Mouse (Mus musculus): Measurements from ENCODE around the gene Gm10762. TPM values are rescaled to one million over a fixed set of nuclear protein-coding genes. Genes with fewer than 3 reads are reported as not detected.

Gene Gm10762
- polyA plus RNA-seq, 1 experiment = 3.6 TPM

- H3K27me3 ChIP-seq (ENCODE audit: control insufficient read depth, insufficient read depth, insufficient read length) = no peaks in the 10 kb centered on the region
- no peak for TF ChIP-seq FOSL1 (IDR thresholded peaks at IDR 0.05; ENCODE audit: insufficient read depth, low read length, poor library complexity, severe bottlenecking)
- no peak for TF ChIP-seq MYOG (IDR thresholded peaks at IDR 0.05; ENCODE audit: control insufficient read depth, extremely low read depth, insufficient read length)
- no peak for TF ChIP-seq MAX (IDR thresholded peaks at IDR 0.05)
- TF ChIP-seq MYOD1 (IDR thresholded peaks at IDR 0.05; ENCODE audit: control insufficient read depth, insufficient read length, low read depth) = no peak
- TF ChIP-seq CEBPB (IDR thresholded peaks at IDR 0.05; ENCODE audit: low read depth) = no peak
- no peak for TF ChIP-seq USF1 (IDR thresholded peaks at IDR 0.05; ENCODE audit: low read depth)
- no peak for TF ChIP-seq CTCF (IDR thresholded peaks at IDR 0.05; ENCODE audit: control insufficient read depth, insufficient read depth, insufficient read length)
- no peaks in the 10 kb centered on the region for H3K79me2 ChIP-seq (ENCODE audit: control insufficient read depth, insufficient read depth)
- peaks cover 26% of the 10 kb centered on the region for H3K36me3 ChIP-seq (ENCODE audit: control insufficient read depth, insufficient read depth)
- H3K79me3 ChIP-seq (ENCODE audit: low read depth) = no peaks in the 10 kb centered on the region
- no peak overlapping the region for H3ac ChIP-seq (ENCODE audit: control insufficient read depth, insufficient read length, low read depth)
- H3K4me3 ChIP-seq (ENCODE audit: insufficient read depth, poor library complexity, severe bottlenecking) = no peak overlapping the region
These were observed 42.7 kb downstream of the Gm10762 start for GRCm38 (mm10) chr2:128924799-128925198.

Small RNAs within 50 kb of the gene (microRNA-seq; reads per million reads assigned to microRNA genes)
- gene Gm22859 (ENCODE audit: borderline microRNAs expressed) = not detected

Other genes starting within 250 kb of the Gm10762 start
- gene Tmem87b, start 149.6 kb downstream of the Gm10762 start, polyA plus RNA-seq (2012; fragmentation: generic; extraction: Trizol) = 4.5 TPM
- 0.09 TPM for gene Fbln7, start 104.7 kb downstream of the Gm10762 start, polyA plus RNA-seq (2012; fragmentation: generic; extraction: Trizol)
- 2.6 TPM for gene Zc3h8, start 23.6 kb downstream of the Gm10762 start, polyA plus RNA-seq (2012; fragmentation: generic; extraction: Trizol)
- gene Zc3h6, start 323 bp downstream of the Gm10762 start, polyA plus RNA-seq (2012; fragmentation: generic; extraction: Trizol) = 0.21 TPM
- gene Vinac1, start 80.4 kb upstream of the Gm10762 start, polyA plus RNA-seq (2012; fragmentation: generic; extraction: Trizol) = not detected
- gene Ttl, start 98.2 kb upstream of the Gm10762 start, polyA plus RNA-seq (2012; fragmentation: generic; extraction: Trizol) = 10.7 TPM
- 19.1 TPM for gene Polr1b, start 133.3 kb upstream of the Gm10762 start, polyA plus RNA-seq (2012; fragmentation: generic; extraction: Trizol)
- 27.1 TPM for gene Chchd5, start 162.0 kb upstream of the Gm10762 start, polyA plus RNA-seq (2012; fragmentation: generic; extraction: Trizol)
- 57.4 TPM for gene Slc20a1, start 231.0 kb upstream of the Gm10762 start, polyA plus RNA-seq (2012; fragmentation: generic; extraction: Trizol)

Data from C2C12 (cell line).